Mouse (Mus musculus) mouse embryonic stem cell (cell line): ENCODE data around the gene Tjp1.

ENCODE experiments used
- in situ Hi-C, 2 experiments: fragments of 300-500 bp; cut with MboI; formaldehyde crosslinking; loops; 1 replicate in 1 of 2; 3 replicates in 1 of 2; pipeline ENCODE4 v1.14.3; 2019 to 2020; ENCODE audit warnings: low sequenced_read_pairs in 2 of 2, low pct_unique_long_range_greater_than_20kb in 1 of 2, mixed read lengths in 1 of 2; ENCODE audit not compliant: unreplicated experiment in 1 of 2

The Tjp1 gene

GRCm38 (mm10) chr7:65348540-65348939, 179.0 kb downstream of the Tjp1 start:
- in situ Hi-C loops: no loop called here

DNA sequence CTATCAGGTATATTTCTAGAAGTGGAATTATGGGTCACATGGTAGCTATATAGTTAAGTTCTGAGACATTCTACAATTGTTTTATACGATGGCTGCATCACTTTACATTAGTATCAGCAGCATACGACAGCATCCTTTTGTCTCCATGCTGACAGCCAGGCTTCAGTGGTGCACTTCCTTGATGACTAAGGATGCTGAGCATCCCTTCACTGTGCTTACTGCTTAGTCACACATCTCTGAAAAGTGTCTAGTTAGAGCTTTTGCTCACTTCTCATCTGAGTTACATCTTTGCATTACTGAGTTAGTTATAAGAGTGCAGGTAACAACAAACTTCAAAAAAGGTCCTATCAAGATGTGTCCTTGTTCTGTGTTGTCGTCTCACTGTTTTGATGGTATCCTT, 182.3 kb downstream of the Tjp1 start:
- in situ Hi-C loops: no loop called here

GRCm38 (mm10) chr7:65337581-65338270, 189.9 kb downstream of the Tjp1 start:
- in situ Hi-C loops: no loop called here

GRCm38 (mm10) chr7:65333081-65333760, 194.4 kb downstream of the Tjp1 start:
- in situ Hi-C loops: no loop called here

DNA sequence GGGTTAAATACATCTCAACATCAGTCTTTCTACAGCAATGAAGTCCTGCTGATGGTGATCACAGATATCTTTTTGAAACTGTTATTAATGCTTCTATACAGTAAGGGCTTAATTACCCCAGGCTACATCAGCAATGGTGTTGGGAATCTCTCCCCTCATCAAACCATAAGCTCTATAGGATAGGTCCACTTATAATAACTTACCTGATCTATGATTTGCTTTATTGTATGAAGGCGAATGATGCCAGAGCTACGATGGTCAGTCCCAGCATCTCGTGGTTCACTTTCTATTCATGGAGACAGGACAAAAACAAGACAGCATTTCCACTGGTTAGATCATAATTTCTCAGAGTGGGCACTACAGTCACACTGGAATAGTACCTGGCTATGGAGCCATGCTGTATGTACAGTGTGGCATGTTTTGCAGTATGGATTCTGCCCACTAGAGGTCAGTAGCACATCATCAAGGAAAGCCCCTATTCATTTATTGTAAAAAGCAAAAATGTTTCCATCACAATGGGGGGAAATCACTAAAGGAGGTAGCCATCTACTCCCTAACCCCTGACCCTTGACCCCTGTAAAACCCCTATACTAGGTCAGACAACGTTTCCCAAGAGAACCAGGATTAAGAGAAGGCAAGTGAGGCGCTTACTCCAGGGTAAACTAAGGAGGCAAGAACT, 208.4 kb downstream of the Tjp1 start:
- in situ Hi-C loops: loop anchor here in 1 of 2 experiments (25.0 kb wide), 1 partner anchor 193 kb away; no protein-coding TSS in a partner anchor

- in situ Hi-C loops: loop anchor here in 1 of 2 experiments (25.0 kb wide), 1 partner anchor 195 kb away; no protein-coding TSS in a partner anchor
These were observed 210.2 kb downstream of the Tjp1 start for GRCm38 (mm10) chr7:65317418-65317817.

GRCm38 (mm10) chr7:65315182-65315581, 212.4 kb downstream of the Tjp1 start:
- in situ Hi-C loops: loop anchor here in 1 of 2 experiments (25.0 kb wide), 1 partner anchor 197 kb away; no protein-coding TSS in a partner anchor

DNA sequence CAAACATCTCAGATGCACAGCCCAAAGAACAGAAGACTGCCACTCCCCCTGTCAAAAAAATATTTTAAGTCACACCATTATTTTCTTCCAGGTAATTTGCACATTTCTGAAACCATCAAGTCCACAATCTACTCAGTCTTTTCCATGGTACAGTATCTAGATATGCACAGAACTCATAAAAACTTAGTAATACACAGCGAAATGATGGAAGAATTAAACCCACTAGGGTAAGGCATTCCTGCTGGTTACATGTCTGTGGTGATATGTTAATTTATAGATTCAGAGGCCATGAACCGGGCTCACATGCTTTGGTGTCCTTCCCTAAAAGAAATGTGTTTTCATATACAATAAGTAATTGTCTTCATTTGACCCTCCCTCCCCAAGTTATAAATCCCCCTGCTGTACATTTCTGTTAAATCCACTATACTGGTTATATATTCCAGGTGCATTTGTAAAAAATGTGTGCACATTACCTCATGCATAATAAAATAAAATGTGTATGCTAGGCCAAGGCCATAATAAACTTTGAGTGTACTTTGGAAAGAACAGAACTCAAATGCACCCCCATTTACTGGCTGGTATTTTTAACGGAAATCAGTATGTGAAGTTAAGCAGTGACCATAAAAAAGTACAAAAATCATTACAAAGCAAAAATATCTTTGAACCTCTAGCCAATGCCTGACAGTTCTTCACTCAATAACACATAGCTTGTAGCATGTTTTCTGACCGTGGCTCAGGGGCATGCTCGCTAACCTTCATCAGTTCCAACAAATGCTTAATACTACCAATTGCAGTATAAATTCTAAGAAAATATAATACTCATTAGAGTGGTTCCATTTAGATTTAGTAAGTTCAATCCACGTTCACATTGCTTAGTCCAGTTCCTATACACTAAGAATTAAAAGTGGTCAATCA, 230.6 kb downstream of the Tjp1 start:
- in situ Hi-C loops: loop anchor here in 1 of 2 experiments (25.0 kb wide), 1 partner anchor 340 kb away; the partner anchor contains the start of gene Tarsl2

- in situ Hi-C loops: loop anchor here in 1 of 2 experiments (25.0 kb wide), 1 partner anchor 354 kb away; the partner anchor contains the start of gene Tarsl2
These were observed 244.7 kb downstream of the Tjp1 start for GRCm38 (mm10) chr7:65282886-65283285.

GRCm38 (mm10) chr7:65281960-65282359, 245.6 kb downstream of the Tjp1 start:
- in situ Hi-C loops: loop anchor here in 1 of 2 experiments (25.0 kb wide), 1 partner anchor 355 kb away; the partner anchor contains the start of gene Tarsl2

- in situ Hi-C loops: loop anchor here in 1 of 2 experiments (25.0 kb wide), 1 partner anchor 356 kb away; the partner anchor contains the start of gene Tarsl2
These were observed 246.4 kb downstream of the Tjp1 start for GRCm38 (mm10) chr7:65280944-65281912.

DNA sequence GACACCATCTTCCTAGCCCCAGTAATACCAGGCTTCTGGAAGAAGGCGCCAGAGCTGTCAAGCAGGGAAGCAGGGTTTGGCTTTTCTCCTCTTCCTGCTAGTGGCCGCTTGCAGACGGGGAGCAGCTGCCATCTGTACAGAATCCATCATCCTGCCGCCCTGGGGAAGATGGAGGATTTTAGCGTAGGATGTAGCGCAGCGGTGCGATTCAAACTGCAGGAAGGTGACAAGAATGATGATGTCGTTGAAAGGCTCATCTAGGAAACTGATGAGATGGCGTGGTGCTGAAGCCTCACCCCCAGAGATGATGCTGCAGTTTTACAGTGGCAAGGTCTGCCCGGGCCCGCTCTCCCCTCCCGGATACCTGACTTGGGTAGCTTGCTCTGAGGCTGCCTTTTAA, 248.3 kb downstream of the Tjp1 start:
- in situ Hi-C loops: loop anchor here in 1 of 2 experiments (25.0 kb wide), 1 partner anchor 358 kb away; the partner anchor contains the start of gene Tarsl2

DNA sequence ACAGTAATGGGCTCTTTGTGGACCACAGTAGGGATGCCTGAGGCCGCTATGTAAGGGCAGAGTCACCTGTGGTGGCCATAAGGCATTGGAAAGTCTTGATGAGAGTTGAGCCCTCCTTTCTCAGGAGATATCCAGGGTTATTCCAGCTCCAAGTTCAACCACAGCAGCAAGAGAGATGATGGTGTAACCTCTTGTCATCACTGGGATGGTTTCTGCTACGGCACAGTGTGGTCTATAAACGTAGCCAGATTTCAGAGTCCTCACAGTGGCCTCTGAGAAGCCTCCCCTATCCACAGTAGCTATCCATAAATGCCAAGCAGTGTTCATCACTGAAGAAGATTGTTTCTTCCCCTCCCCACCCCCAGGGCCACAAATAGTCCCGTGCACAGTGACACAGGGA, 251.8 kb downstream of the Tjp1 start:
- in situ Hi-C loops: loop anchor here in 1 of 2 experiments (25.0 kb wide), 1 partner anchor 362 kb away; the partner anchor contains the start of gene Tarsl2

DNA sequence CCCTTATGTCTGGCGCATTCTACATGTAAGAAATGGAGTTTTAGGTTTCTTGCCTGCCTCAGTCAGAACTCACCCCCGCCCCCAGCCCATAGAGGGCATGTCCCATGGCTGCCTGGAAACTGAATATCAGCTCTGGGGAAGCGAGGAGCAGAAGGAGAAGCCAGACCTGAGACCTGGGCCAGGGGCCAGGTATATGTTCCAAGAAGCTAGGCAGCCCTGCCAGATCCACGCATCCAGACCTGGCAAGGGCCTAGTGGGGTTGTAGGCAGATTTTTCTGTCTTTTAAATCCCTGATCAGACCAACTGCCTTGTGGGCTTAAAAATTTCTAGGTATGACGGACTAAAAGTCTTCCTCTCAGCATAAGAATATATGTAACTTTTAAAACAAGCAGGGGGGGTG, 253.4 kb downstream of the Tjp1 start:
- in situ Hi-C loops: no loop called here

DNA sequence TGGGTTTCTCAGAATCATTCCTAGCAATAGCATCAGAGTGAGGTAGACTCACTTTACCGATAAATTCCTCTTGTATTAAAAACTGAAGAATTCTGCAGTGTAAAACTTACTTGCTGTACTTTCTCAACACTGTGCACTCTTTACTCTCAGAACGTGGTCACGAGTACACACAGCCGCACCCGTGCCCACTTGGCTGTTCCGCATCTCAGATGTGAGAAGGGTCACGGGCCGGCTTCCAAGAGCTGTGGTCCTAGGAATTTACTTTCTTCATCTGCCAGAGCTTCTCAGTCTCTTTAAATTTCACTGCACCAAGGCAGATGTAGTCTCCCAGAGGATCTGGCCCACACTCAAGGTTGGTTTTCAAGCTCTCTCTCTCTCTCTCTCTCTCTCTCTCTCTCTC, 277.9 kb downstream of the Tjp1 start:
- in situ Hi-C loops: no loop called here
